8 mouse cellular contexts compared by ENCODE assay signal in genomic region chr2:165792431-165793282, GRCm38 (mm10).
DNase-seq lines count a peak whose midpoint lies in the region; ATAC-seq and TF ChIP-seq lines count a peak whose summit lies in the region.
"Had no signal": no experiment of that assay in that cellular context is flagged by ENCODE, and none has a peak within 500 bp of the region (broad histone marks: within the 10 kb centered on the region; RNA-seq: fewer than 3 reads in every experiment).

No protein-coding gene starts in this region.

- no peaks in the 10 kb centered on the region for H3K4me1 ChIP-seq in small intestine, adult 2 months (ENCODE audit: control insufficient read depth, insufficient read depth, insufficient read length, low read length)
- H3K4me1 ChIP-seq in limb, embryonic 10.5 days: peaks cover 5% of the 10 kb centered on the region; the same call in 1 of the 2 replicates

- H3K27ac ChIP-seq in small intestine, adult 2 months (ENCODE audit: insufficient read depth, low read depth, low read length): peak overlapping the region; percentile 51; the same call in 1 of the 2 replicates
- H3K27ac ChIP-seq in limb, embryonic 10.5 days: no peak overlapping the region
- H3K27ac ChIP-seq: embryonic facial prominence, embryonic 10.5 days had no signal

- no peak for TF ChIP-seq CTCF in small intestine, adult 2 months (IDR thresholded peaks at IDR 0.05; ENCODE audit: extremely low read depth, insufficient read length, insufficient replicate concordance, low read depth, low read length)

- peaks cover 78% of the 10 kb centered on the region for H3K36me3 ChIP-seq in small intestine, adult 2 months (ENCODE audit: control insufficient read depth, insufficient read depth, low read length)
- H3K36me3 ChIP-seq in limb, embryonic 10.5 days: peaks cover 96% of the 10 kb centered on the region

- no peak overlapping the region for H3K4me3 ChIP-seq in small intestine, adult 2 months (ENCODE audit: low read depth, low read length)
- H3K4me3 ChIP-seq in limb, embryonic 10.5 days: no peak overlapping the region
- H3K4me3 ChIP-seq: embryonic facial prominence, embryonic 10.5 days had no signal

- WGBS in small intestine, adult 2 months: 84% methylated on average over 25 of the region's 25 CpGs
- 91% methylated on average over 25 of the region's 25 CpGs for WGBS in limb, embryonic 10.5 days

- H3K27me3 ChIP-seq in small intestine, adult 2 months (ENCODE audit: control insufficient read depth, insufficient read depth, low read length): no peaks in the 10 kb centered on the region
- H3K27me3 ChIP-seq in limb, embryonic 10.5 days (ENCODE audit: low read depth, poor library complexity, severe bottlenecking): no peaks in the 10 kb centered on the region

- ATAC-seq in activated CD4-positive, CD25-positive, alpha-beta regulatory T cell, adult 4 months: peak; percentile 65

- no peaks in the 10 kb centered on the region for H3K9me3 ChIP-seq in limb, embryonic 10.5 days (replicated peaks)
- H3K9me3 ChIP-seq: embryonic facial prominence, embryonic 10.5 days had no signal

- peak; percentile 22 to 29 for DNase-seq in spleen, adult 18-20 months
- no peak for DNase-seq in spleen, adult 12 weeks (ENCODE audit: low spot score)
- no peak for DNase-seq in urinary bladder, postnatal 4 days (ENCODE audit: low spot score in 2 of 2)
- no peak for DNase-seq in limb, embryonic 10.5 days (ENCODE audit: low spot score)
- no peak for DNase-seq in gastrocnemius, postnatal 36 days

- intact Hi-C loops in gastrocnemius, postnatal 36 days (cut with DNase I): no loop called here

- no peak for TF ChIP-seq POLR2A in small intestine, adult 2 months (IDR thresholded peaks at IDR 0.05; ENCODE audit: low read depth, low read length)

Comparison
In these comparisons a context has a peak if more than half of its experiments do, and no peak if none do; other contexts are left out.
1. DNase-seq: peak in spleen, adult 18-20 months (2 of 2); none in spleen, adult 12 weeks (single experiment), urinary bladder, postnatal 4 days (0 of 2), limb, embryonic 10.5 days (single experiment) and gastrocnemius, postnatal 36 days (0 of 2).